Mouse (Mus musculus) bone marrow, adult 2 months (tissue): Measurements from ENCODE around the gene Cemip2.

Experiments
- CTCF ChIP-seq: fragments of 200-500 bp; IDR thresholded peaks from 2 replicates; pipeline ENCODE4 v1.5.1; 2011; ENCODE audit warnings: low read length, control low read depth; ENCODE audit not compliant: control insufficient read depth, insufficient read depth
- POLR2A ChIP-seq: fragments of 200-500 bp; IDR thresholded peaks from 2 replicates; pipeline ENCODE4 v1.6.1; 2011; ENCODE audit warnings: low read depth, mild to moderate bottlenecking, control low read depth, low read length, borderline replicate concordance; ENCODE audit not compliant: control insufficient read depth

GRCm38 (mm10) chr19:21858846-21859521 lies 80.8 kb downstream of the Cemip2 start:
- TF ChIP-seq CTCF = no peak
- TF ChIP-seq POLR2A = no peak
